Mouse (Mus musculus) left cerebral cortex, adult 2 months (tissue): ENCODE data around the gene Zan. TPM values are rescaled to one million over a fixed set of nuclear protein-coding genes. Genes with fewer than 3 reads are reported as not detected.

ENCODE experiments used
- DNase-seq, 2 experiments: peaks; one replicate each; pipeline ENCODE4 v3.0.0; 2021 to 2022; ENCODE audit warnings: low spot score in 2 of 2, mixed read lengths in 1 of 2; ENCODE audit errors: extremely low spot score in 1 of 2
- H3K27ac ChIP-seq: fragments of 200-600 bp; 2 replicates; pipeline ENCODE4 v1.8.1; 2022
- H3K4me3 ChIP-seq: fragments of 200-600 bp; 2 replicates; pipeline ENCODE4 v1.8.1; 2022
- CTCF ChIP-seq: fragments of 200-600 bp; IDR thresholded peaks from 2 replicates; pipeline ENCODE4 v1.8.1; 2022; ENCODE audit warnings: antibody characterized with exemption, mild to moderate bottlenecking, moderate library complexity
- intact Hi-C: fragments of 180-260 bp; cut with DNase I; formaldehyde crosslinking; loops from one replicate; pipeline ENCODE4 v1.15.1; 2025
- total RNA-seq, 2 experiments: library from RNA; stranded (reverse); gene quantifications; 2 replicates each; pipeline ENCODE4 v1.2.3; 2021

Gene Zan
- total RNA-seq, 2 experiments from 2014 or later: 0.30 to 0.38 TPM

GRCm38 (mm10) chr5:137333512-137334174 is 143.2 kb downstream of the Zan start, which contains the start of gene Slc12a9:
Gene Slc12a9, minus strand, starts transcription at chr5:137333597.
- DNase-seq: peak; percentile 88 to 90
- H3K27ac ChIP-seq: peak within 1 kb of the TSS; percentile 55
- intact Hi-C loops: loop anchor here (2.0 to 10.0 kb wide), 3 partner anchors 169 to 831 kb away; partner anchors contain the start of genes Cops6 and Pop7
- TF ChIP-seq CTCF: peak; percentile 80
- peak within 1 kb of the TSS; percentile 59 for H3K4me3 ChIP-seq

DNA sequence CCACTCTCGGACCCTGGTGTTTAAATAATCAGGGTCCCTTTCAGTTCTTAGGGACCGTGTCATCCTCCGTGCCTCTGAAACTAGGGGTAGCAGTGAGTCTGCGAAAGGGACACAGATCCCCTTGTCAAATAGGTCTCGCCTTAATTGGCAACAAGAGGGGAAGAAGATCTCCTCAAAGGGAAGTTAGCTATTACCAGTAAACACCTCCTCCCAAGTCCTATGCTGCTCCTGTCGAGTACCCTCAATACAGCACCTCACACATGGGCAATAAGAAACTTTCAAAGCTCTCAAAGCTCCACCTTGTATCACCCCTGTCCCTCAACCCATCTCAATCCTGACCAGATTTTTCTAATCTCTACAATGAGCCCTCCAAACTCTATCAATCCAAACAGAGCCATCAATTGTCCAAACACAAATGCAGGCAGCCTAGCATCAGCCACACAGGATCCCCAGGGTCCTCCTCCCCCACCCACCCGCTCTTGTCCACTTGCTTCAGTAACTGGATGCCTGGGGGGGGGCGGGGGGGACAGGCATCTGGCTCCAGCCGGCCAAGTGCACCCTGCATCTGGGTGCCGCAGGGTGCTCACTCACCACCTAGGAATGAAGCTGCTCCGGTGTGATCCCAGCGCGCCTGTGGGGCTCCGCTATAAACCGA is 143.9 kb downstream of the Zan start:
- Histone ChIP-seq H3K27ac (peak overlapping the region; percentile 55), H3K4me3 (peak overlapping the region; percentile 59)
- TF ChIP-seq CTCF: no peak
- intact Hi-C loops: loop anchor here (10.0 kb wide), 2 partner anchors 262 to 832 kb away; partner anchors contain the start of gene Cops6
- DNase-seq: no peak

- Histone ChIP-seq H3K4me3 (no peak overlapping the region), H3K27ac (no peak overlapping the region)
- TF ChIP-seq CTCF: no peak
- intact Hi-C loops: loop anchor here (10.0 kb wide), 2 partner anchors 264 to 834 kb away; partner anchors contain the start of gene Cops6
- no peak for DNase-seq
Measured at GRCm38 (mm10) chr5:137330910-137331309, 146.0 kb downstream of the Zan start.

Other genes starting within 250 kb of the Zan start
- gene Ache, start 189.5 kb downstream of the Zan start, total RNA-seq: 10 to 100 TPM; 53.8 to 62.9 TPM
- 10 to 100 TPM; 11.6 to 14.4 TPM for gene Ufsp1, start 182.4 kb downstream of the Zan start, total RNA-seq
- gene Srrt, start 169.4 kb downstream of the Zan start, total RNA-seq: 100 to 1,000 TPM; 202 to 221 TPM
- 1 to 10 TPM; 4.5 to 6.5 TPM for gene Trip6, start 162.7 kb downstream of the Zan start, total RNA-seq
- 10 to 100 TPM; 22.8 to 25.1 TPM for gene Slc12a9, start 143.5 kb downstream of the Zan start, total RNA-seq
- gene Ephb4, start 127.0 kb downstream of the Zan start, total RNA-seq: 1 to 10 TPM; 4.9 to 6.8 TPM
- gene Pop7, start 25.5 kb upstream of the Zan start, total RNA-seq: 10 to 100 TPM; 30.4 to 35.9 TPM
- 10 to 100 TPM; 58.1 to 59.9 TPM for gene Gigyf1, start 41.5 kb upstream of the Zan start, total RNA-seq
- gene Epo, start 56.2 kb upstream of the Zan start, total RNA-seq: not detected
- gene Gnb2, start 56.4 kb upstream of the Zan start, total RNA-seq: 100 to 1,000 TPM; 570 to 583 TPM
- gene Actl6b, start 76.5 kb upstream of the Zan start, total RNA-seq: 100 to 1,000 TPM; 103 to 111 TPM
- 10 to 100 TPM; 13.2 to 14.9 TPM for gene Tfr2, start 92.8 kb upstream of the Zan start, total RNA-seq
- gene Mospd3, start 124.0 kb upstream of the Zan start, total RNA-seq: 10 to 100 TPM; 19.9 to 25.1 TPM
- gene Pcolce, start 136.7 kb upstream of the Zan start, total RNA-seq: 10 to 100 TPM in 1 of 2 experiments, 1 to 10 TPM in 1; 9.6 to 11.2 TPM
- under 1 TPM; 0.23 to 0.42 TPM for gene Fbxo24, start 151.9 kb upstream of the Zan start, total RNA-seq
- 10 to 100 TPM; 15.9 to 21.2 TPM for gene Lrch4, start 152.1 kb upstream of the Zan start, total RNA-seq
- gene Gm20605, start 152.1 kb upstream of the Zan start, total RNA-seq: 10 to 100 TPM; 11.6 to 12.8 TPM
- 1 to 10 TPM; 4.8 to 7.2 TPM for gene Sap25, start 164.3 kb upstream of the Zan start, total RNA-seq
- under 1 TPM; 0.14 to 0.29 TPM for gene Irs3, start 168.7 kb upstream of the Zan start, total RNA-seq
- gene Agfg2, start 207.7 kb upstream of the Zan start, total RNA-seq: 10 to 100 TPM; 43.6 to 45.5 TPM